Mouse (Mus musculus): ENCODE measurements around the gene Tes3-ps.

Tes3-ps gene

GRCm38 (mm10) chr13:49504510-49504909 lies 11.4 kb downstream of the Tes3-ps start, which contains the start of gene Ecm2:
Gene Ecm2 (plus strand): TSS chr13:49504810.
- DNase-seq (ENCODE audit: low spot score in 2 of 2): no peak

- no peak for DNase-seq (ENCODE audit: low spot score in 2 of 2)
Measured at GRCm38 (mm10) chr13:49505776-49506175, 12.7 kb downstream of the Tes3-ps start.

GRCm38 (mm10) chr13:49507176-49507575 lies 14.1 kb downstream of the Tes3-ps start:
- DNase-seq (ENCODE audit: low spot score in 2 of 2): no peak

- no peak for DNase-seq (ENCODE audit: low spot score in 2 of 2)
Measured at GRCm38 (mm10) chr13:49518761-49519160, 25.6 kb downstream of the Tes3-ps start.

- no peak for DNase-seq (ENCODE audit: low spot score in 2 of 2)
Measured at GRCm38 (mm10) chr13:49526235-49526634, 33.1 kb downstream of the Tes3-ps start.

GRCm38 (mm10) chr13:49530636-49531035 lies 37.5 kb downstream of the Tes3-ps start:
- DNase-seq (ENCODE audit: low spot score in 2 of 2): no peak

- DNase-seq (ENCODE audit: low spot score in 2 of 2): no peak
Measured at GRCm38 (mm10) chr13:49536946-49537345, 43.8 kb downstream of the Tes3-ps start.

GRCm38 (mm10) chr13:49538693-49539092 lies 45.6 kb downstream of the Tes3-ps start:
- DNase-seq (ENCODE audit: low spot score in 2 of 2): no peak

- no peak for DNase-seq (ENCODE audit: low spot score in 2 of 2)
Measured at GRCm38 (mm10) chr13:49544279-49544678, 51.2 kb downstream of the Tes3-ps start, which contains the start of gene Aspn. Gene Aspn (plus strand): TSS chr13:49544443.

GRCm38 (mm10) chr13:49545646-49546045 lies 52.5 kb downstream of the Tes3-ps start:
- DNase-seq (ENCODE audit: low spot score in 2 of 2): no peak
